Mouse (Mus musculus) gastrocnemius, adult 2 months (tissue): ENCODE results near the gene Olfr345. TPM values are rescaled to one million over a fixed set of nuclear protein-coding genes. Genes with fewer than 3 reads are reported as not detected.

Source experiments
- DNase-seq: peaks from one replicate; pipeline ENCODE4 v3.0.0; 2022
- H3K27ac ChIP-seq: fragments of 200-600 bp; 2 replicates; pipeline ENCODE4 v1.8.1; 2022; ENCODE audit warnings: mild to moderate bottlenecking
- H3K4me3 ChIP-seq: fragments of 200-600 bp; 2 replicates; pipeline ENCODE4 v1.8.1; 2022; ENCODE audit warnings: mild to moderate bottlenecking, moderate library complexity
- CTCF ChIP-seq: fragments of 200-600 bp; IDR thresholded peaks from 2 replicates; pipeline ENCODE4 v1.8.1; 2022; ENCODE audit warnings: antibody characterized with exemption, mild to moderate bottlenecking, moderate library complexity
- intact Hi-C: fragments of 180-260 bp; cut with DNase I; formaldehyde crosslinking; loops from one replicate; pipeline ENCODE4 v1.15.1; 2025
- long read RNA-seq, 2 experiments: library from polyadenylated mRNA; stranded (forward); transcript quantifications; one replicate each; pipeline ENCODE4 v2.0.0; 2021
- total RNA-seq, 2 experiments: library from RNA; stranded (reverse); gene quantifications; 2 replicates each; pipeline ENCODE4 v1.2.3; 2021

Gene Olfr345
- not detected for total RNA-seq
- long read RNA-seq, experiment 1, result 0 reads
- long read RNA-seq, experiment 2, result 0 reads

- TF ChIP-seq CTCF, result no peak
- intact Hi-C loops, result no loop called here
- Histone ChIP-seq H3K4me3 (no peak within 1 kb of the TSS), H3K27ac (no peak within 1 kb of the TSS)
- no peak for DNase-seq
These were observed at the start of gene Olfr345 for GRCm38 (mm10) chr2:36639741-36640140. Olfr345 (plus strand) TSS chr2:36640041.

- intact Hi-C loops, result no loop called here
- TF ChIP-seq CTCF, result no peak
- DNase-seq, result no peak
- Histone ChIP-seq H3K27ac (no peak within 1 kb of the TSS), H3K4me3 (no peak within 1 kb of the TSS)
These were observed 45.6 kb downstream of the Olfr345 start, which contains the start of gene Olfr346 for GRCm38 (mm10) chr2:36685488-36685887. Olfr346 (plus strand) TSS chr2:36685788.

Other genes starting within 250 kb of the Olfr345 start
- gene Olfr339, start 221.1 kb upstream of the Olfr345 start, total RNA-seq, result not detected
- not detected for gene Olfr340, start 187.5 kb upstream of the Olfr345 start, total RNA-seq
- gene Olfr341, start 157.6 kb upstream of the Olfr345 start, total RNA-seq, result not detected
- gene Olfr342, start 115.0 kb upstream of the Olfr345 start, total RNA-seq, result not detected
- not detected for gene Olfr344, start 73.4 kb upstream of the Olfr345 start, total RNA-seq
- gene Olfr346, start 45.7 kb downstream of the Olfr345 start, total RNA-seq, result not detected
- not detected for gene Olfr347, start 91.9 kb downstream of the Olfr345 start, total RNA-seq
- not detected for gene Olfr348, start 144.2 kb downstream of the Olfr345 start, total RNA-seq
- gene Olfr50, start 150.5 kb downstream of the Olfr345 start, total RNA-seq, result not detected
- gene Olfr3, start 177.0 kb downstream of the Olfr345 start, total RNA-seq, result not detected
- gene Olfr350, start 206.3 kb downstream of the Olfr345 start, total RNA-seq, result not detected
- gene Olfr351, start 222.6 kb downstream of the Olfr345 start, total RNA-seq, result not detected
- not detected for gene Olfr352, start 228.4 kb downstream of the Olfr345 start, total RNA-seq